In the genomic region with DNA sequence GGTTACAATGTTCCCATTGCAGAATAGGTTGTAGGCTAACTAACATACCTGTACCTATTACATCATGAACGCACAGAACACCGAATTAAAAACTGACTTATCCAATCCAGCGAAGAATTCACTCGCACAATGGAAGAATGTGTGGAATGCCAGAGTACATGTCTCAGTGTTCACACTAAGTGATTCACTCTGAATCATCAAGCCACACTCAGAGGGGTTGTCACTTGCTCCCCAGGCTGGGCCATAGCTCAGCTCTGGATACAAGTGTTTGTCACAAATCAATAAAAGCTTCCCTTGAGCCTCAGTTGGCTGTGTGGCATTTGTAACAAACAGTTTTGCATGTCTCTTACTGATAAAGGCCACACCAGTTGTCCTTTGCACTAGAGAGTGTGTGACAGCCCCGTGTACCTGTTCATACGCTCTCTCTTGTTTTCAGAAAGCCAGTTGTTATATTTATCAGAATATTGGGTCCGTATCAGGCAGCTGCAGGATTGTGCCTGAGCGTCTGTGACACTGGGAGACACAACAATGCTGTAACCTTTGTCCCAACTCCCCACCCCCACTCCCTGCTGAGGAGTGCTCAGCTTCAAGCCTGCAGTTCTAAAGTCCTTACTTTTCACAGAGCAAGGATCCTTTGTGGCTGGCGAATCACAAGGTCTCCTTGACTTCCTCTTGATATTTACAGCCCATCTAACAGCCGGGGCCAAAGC, we compare ENCODE assay signal across 14 mouse cellular contexts.
DNase-seq lines count a peak whose midpoint lies in the region; ATAC-seq and TF ChIP-seq lines count a peak whose summit lies in the region.
"Had no signal": no experiment of that assay in that cellular context is flagged by ENCODE, and none has a peak within 500 bp of the region (broad histone marks: within the 10 kb centered on the region; RNA-seq: fewer than 3 reads in every experiment).

No protein-coding gene starts in this region.

- no peaks in the 10 kb centered on the region for H3K36me3 ChIP-seq in kidney, embryonic 15.5 days
- H3K36me3 ChIP-seq in liver, postnatal 0 days (replicated peaks; ENCODE audit: insufficient read depth, low read length), result no peaks in the 10 kb centered on the region
- H3K36me3 ChIP-seq: G1E; lung, embryonic 15.5 days; midbrain, embryonic 15.5 days had no signal

- no peaks in the 10 kb centered on the region for H3K27me3 ChIP-seq in kidney, embryonic 15.5 days
- no peaks in the 10 kb centered on the region for H3K27me3 ChIP-seq in liver, postnatal 0 days (ENCODE audit: insufficient read depth, low read length)
- H3K27me3 ChIP-seq: lung, embryonic 15.5 days; midbrain, embryonic 15.5 days had no signal

- no peak for ATAC-seq in kidney, embryonic 15.5 days (replicated peaks; ENCODE audit: low FRiP score)
- ATAC-seq in liver, postnatal 0 days, result 0 out of 2 replicates have a peak, but pooled peaks have one; percentile 8
- no peak for ATAC-seq in erythroid progenitor cell, adult 5-6 weeks (replicated peaks; ENCODE audit: low FRiP score, poor library complexity, severe bottlenecking)
- ATAC-seq: midbrain, embryonic 15.5 days had no signal

- no peaks in the 10 kb centered on the region for H3K9me3 ChIP-seq in kidney, embryonic 15.5 days (replicated peaks)
- H3K9me3 ChIP-seq in liver, postnatal 0 days (ENCODE audit: low read length), result no peaks in the 10 kb centered on the region
- H3K9me3 ChIP-seq: lung, embryonic 15.5 days; midbrain, embryonic 15.5 days had no signal

- TF ChIP-seq EP300 in liver, postnatal 0 days (IDR thresholded peaks at IDR 0.05; ENCODE audit: low read depth), result no peak

- 63% methylated on average over 10 of the region's 10 CpGs for WGBS in kidney, embryonic 15.5 days
- WGBS in liver, postnatal 0 days (ENCODE audit: insufficient replicate concordance), result 49% methylated on average over 10 of the region's 10 CpGs

- no peak overlapping the region for H3K4me2 ChIP-seq in kidney, embryonic 15.5 days
- no peak overlapping the region for H3K4me2 ChIP-seq in liver, postnatal 0 days (ENCODE audit: low read depth, low read length)
- H3K4me2 ChIP-seq: lung, embryonic 15.5 days; midbrain, embryonic 15.5 days had no signal

- DNase-seq in kidney, adult 18-20 months, result peak; percentile 52
- DNase-seq in R1 (ENCODE audit: low read depth, low spot score), result peak; percentile 51
- peak; percentile 72 for DNase-seq in kidney, adult 9 months
- no peak for DNase-seq in liver, postnatal 0 days
- no peak for DNase-seq in layer of hippocampus, postnatal 10 days (ENCODE audit: low spot score in 2 of 2)
- DNase-seq: gastrocnemius, postnatal 10 days; layer of hippocampus, postnatal 36 days; thymus, adult 18-20 months had no signal

- no peak overlapping the region for H3K4me3 ChIP-seq in kidney, embryonic 15.5 days (replicated peaks)
- no peak overlapping the region for H3K4me3 ChIP-seq in liver, postnatal 0 days (ENCODE audit: low read depth, low read length)
- H3K4me3 ChIP-seq: erythroblast, embryonic 14.5 days; lung, embryonic 15.5 days; midbrain, embryonic 15.5 days had no signal

- no peak overlapping the region for H3K9ac ChIP-seq in kidney, embryonic 15.5 days
- no peak overlapping the region for H3K9ac ChIP-seq in liver, postnatal 0 days (replicated peaks)
- H3K9ac ChIP-seq: lung, embryonic 15.5 days; midbrain, embryonic 15.5 days had no signal

- TF ChIP-seq CTCF in liver, postnatal 0 days (IDR thresholded peaks at IDR 0.05; ENCODE audit: low read depth), result no peak

- no peak overlapping the region for H3K27ac ChIP-seq in kidney, embryonic 15.5 days
- H3K27ac ChIP-seq in liver, postnatal 0 days (ENCODE audit: low read depth), result no peak overlapping the region
- H3K27ac ChIP-seq: lung, embryonic 15.5 days; midbrain, embryonic 15.5 days had no signal

- peaks cover 40% of the 10 kb centered on the region for H3K4me1 ChIP-seq in kidney, embryonic 15.5 days
- peaks cover 4% of the 10 kb centered on the region for H3K4me1 ChIP-seq in liver, postnatal 0 days (ENCODE audit: insufficient read depth)

Comparison
In these comparisons a context has a peak if more than half of its experiments do, and no peak if none do; other contexts are left out.
1. DNase-seq: peak in kidney, adult 18-20 months (single experiment), R1 (single experiment) and kidney, adult 9 months (single experiment); none in liver, postnatal 0 days (single experiment) and layer of hippocampus, postnatal 10 days (0 of 2).